Mouse (Mus musculus): ENCODE measurements at regions not wholly inside any gene's neighbourhood (a gene's known extent, or its start where the extent isn't known, plus 50 kb on each side); places are given as distances from the start of the nearest gene placed in this dataset.

DNA sequence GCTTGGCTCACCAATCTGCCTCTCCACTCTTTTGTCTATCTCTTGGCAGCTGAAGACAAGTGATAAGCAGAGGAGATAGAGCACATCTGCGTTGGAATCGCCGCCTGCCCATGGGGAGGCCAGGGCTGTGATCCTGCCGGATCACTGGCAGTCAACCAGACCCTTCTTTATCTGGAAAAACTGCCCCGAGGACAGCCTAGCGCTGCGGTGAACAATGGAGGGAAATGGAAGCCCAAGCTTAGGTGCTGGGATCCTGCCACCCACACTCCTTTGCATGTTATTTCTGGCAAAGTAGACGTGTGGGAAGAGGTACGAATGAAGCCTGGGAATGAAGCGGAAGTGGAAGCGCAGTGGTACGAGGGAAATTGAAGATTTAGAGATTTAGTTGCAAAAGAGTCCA lies 112.8 kb downstream of the Rassf10 start:
- H3K27ac ChIP-seq (ENCODE audit: low read depth), result 0 out of 2 replicates have a peak overlapping the region, but pooled peaks have one; percentile 28
- H3K4me1 ChIP-seq (ENCODE audit: control insufficient read depth, insufficient read depth), result peaks cover 12% of the 10 kb centered on the region
- H3K9ac ChIP-seq (replicated peaks; ENCODE audit: low read depth, low read length), result no peak overlapping the region
- ATAC-seq (ENCODE audit: insufficient read depth, low read depth), result no peak
- WGBS, result 11% methylated on average over 12 of the region's 12 CpGs
- DNase-seq (ENCODE audit: low spot score), result no peak
- no peak overlapping the region for H3K4me3 ChIP-seq (ENCODE audit: low read depth, low read length)
- H3K36me3 ChIP-seq (replicated peaks; ENCODE audit: control insufficient read depth, insufficient read depth, low read length), result no peaks in the 10 kb centered on the region
- no peak for TF ChIP-seq CTCF (IDR thresholded peaks at IDR 0.05; ENCODE audit: low read depth)
- TF ChIP-seq EP300 (IDR thresholded peaks at IDR 0.05; ENCODE audit: low read depth), result peak; percentile 44; the same call in 1 of the 2 replicates
- H3K27me3 ChIP-seq (ENCODE audit: control insufficient read depth, insufficient read depth, low read length), result no peaks in the 10 kb centered on the region
- H3K9me3 ChIP-seq (replicated peaks; ENCODE audit: control insufficient read depth, low read length), result no peaks in the 10 kb centered on the region
- H3K4me2 ChIP-seq (ENCODE audit: low read depth, low read length), result no peak overlapping the region

DNA sequence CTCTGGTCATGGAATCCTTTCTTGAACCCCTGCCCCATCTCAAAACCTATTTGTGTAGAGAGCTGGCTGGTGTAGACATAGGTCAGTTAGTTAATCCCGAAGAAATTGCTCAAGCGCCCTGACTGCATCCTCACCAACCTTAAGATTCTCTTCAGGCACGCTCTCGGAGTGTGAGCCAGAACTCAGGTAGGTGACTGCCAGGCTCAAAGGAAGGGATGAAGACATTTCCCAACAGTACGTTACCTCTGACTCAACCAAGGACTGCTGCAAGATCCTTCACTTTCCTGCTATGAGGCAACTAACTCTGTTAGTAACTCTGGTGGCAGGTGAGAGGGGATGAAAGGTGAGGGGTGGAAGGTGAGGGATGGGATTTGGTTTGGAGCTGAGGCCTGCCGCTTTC lies 114.5 kb downstream of the Rassf10 start:
- Histone ChIP-seq H3K9me3 (replicated peaks; ENCODE audit: control insufficient read depth, low read length) (no peaks in the 10 kb centered on the region), H3K36me3 (replicated peaks; ENCODE audit: control insufficient read depth, insufficient read depth, low read length) (no peaks in the 10 kb centered on the region), H3K4me1 (ENCODE audit: control insufficient read depth, insufficient read depth) (peaks cover 12% of the 10 kb centered on the region), H3K27ac (ENCODE audit: low read depth) (no peak overlapping the region), H3K9ac (replicated peaks; ENCODE audit: low read depth, low read length) (no peak overlapping the region), H3K4me2 (ENCODE audit: low read depth, low read length) (no peak overlapping the region), H3K4me3 (ENCODE audit: low read depth, low read length) (no peak overlapping the region), H3K27me3 (ENCODE audit: control insufficient read depth, insufficient read depth, low read length) (no peaks in the 10 kb centered on the region)
- no peak for TF ChIP-seq CTCF (IDR thresholded peaks at IDR 0.05; ENCODE audit: low read depth)
- no peak for TF ChIP-seq EP300 (IDR thresholded peaks at IDR 0.05; ENCODE audit: low read depth)
- no peak for DNase-seq (ENCODE audit: low spot score)
- no peak for ATAC-seq (ENCODE audit: insufficient read depth, low read depth)
- 95% methylated on average over 6 of the region's 6 CpGs for WGBS

GRCm38 (mm10) chr7:113069336-113069924 lies 115.7 kb downstream of the Rassf10 start:
- WGBS, result 76% methylated on average over 4 of the region's 4 CpGs
- H3K36me3 ChIP-seq (replicated peaks; ENCODE audit: control insufficient read depth, insufficient read depth, low read length), result no peaks in the 10 kb centered on the region
- no peaks in the 10 kb centered on the region for H3K9me3 ChIP-seq (replicated peaks; ENCODE audit: control insufficient read depth, low read length)
- H3K4me1 ChIP-seq (ENCODE audit: control insufficient read depth, insufficient read depth), result peaks cover 12% of the 10 kb centered on the region
- TF ChIP-seq CTCF (IDR thresholded peaks at IDR 0.05; ENCODE audit: low read depth) (no peak), EP300 (IDR thresholded peaks at IDR 0.05; ENCODE audit: low read depth) (no peak)
- no peak for DNase-seq (ENCODE audit: low spot score)
- no peak overlapping the region for H3K9ac ChIP-seq (replicated peaks; ENCODE audit: low read depth, low read length)
- H3K27ac ChIP-seq (ENCODE audit: low read depth), result no peak overlapping the region
- no peak overlapping the region for H3K4me3 ChIP-seq (ENCODE audit: low read depth, low read length)
- ATAC-seq (ENCODE audit: insufficient read depth, low read depth), result no peak
- H3K27me3 ChIP-seq (ENCODE audit: control insufficient read depth, insufficient read depth, low read length), result no peaks in the 10 kb centered on the region
- H3K4me2 ChIP-seq (ENCODE audit: low read depth, low read length), result no peak overlapping the region

DNA sequence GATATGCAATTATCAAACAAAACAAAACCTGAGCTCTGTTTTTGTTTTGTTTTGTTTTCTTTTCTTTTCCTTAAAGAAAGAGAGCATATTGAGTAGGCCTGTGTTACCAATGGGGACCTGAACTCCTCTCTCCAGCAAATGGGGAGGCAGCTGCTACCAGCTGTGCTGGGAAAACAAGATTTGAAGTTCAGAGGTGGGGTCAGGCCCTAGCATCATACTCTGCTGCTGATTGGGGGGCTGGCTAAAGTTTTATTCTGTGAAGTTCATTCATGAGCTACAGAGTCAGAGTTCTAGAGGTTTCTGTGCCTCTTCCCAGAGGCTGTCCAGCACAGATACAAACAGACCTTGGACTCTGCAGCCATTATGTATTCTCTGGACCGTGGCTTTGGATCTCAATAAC lies 117.7 kb downstream of the Rassf10 start:
- no peak overlapping the region for H3K9ac ChIP-seq (replicated peaks; ENCODE audit: low read depth, low read length)
- no peak overlapping the region for H3K27ac ChIP-seq (ENCODE audit: low read depth)
- ATAC-seq (ENCODE audit: insufficient read depth, low read depth) (no peak), DNase-seq (ENCODE audit: low spot score) (no peak)
- no peak overlapping the region for H3K4me3 ChIP-seq (ENCODE audit: low read depth, low read length)
- H3K4me1 ChIP-seq (ENCODE audit: control insufficient read depth, insufficient read depth), result peaks cover 3% of the 10 kb centered on the region
- no peaks in the 10 kb centered on the region for H3K9me3 ChIP-seq (replicated peaks; ENCODE audit: control insufficient read depth, low read length)
- no peak for TF ChIP-seq CTCF (IDR thresholded peaks at IDR 0.05; ENCODE audit: low read depth)
- TF ChIP-seq EP300 (IDR thresholded peaks at IDR 0.05; ENCODE audit: low read depth), result no peak
- no peaks in the 10 kb centered on the region for H3K27me3 ChIP-seq (ENCODE audit: control insufficient read depth, insufficient read depth, low read length)
- no peak overlapping the region for H3K4me2 ChIP-seq (ENCODE audit: low read depth, low read length)
- WGBS, result 59% methylated on average over 1 of the region's 1 CpGs
- H3K36me3 ChIP-seq (replicated peaks; ENCODE audit: control insufficient read depth, insufficient read depth, low read length), result no peaks in the 10 kb centered on the region

DNA sequence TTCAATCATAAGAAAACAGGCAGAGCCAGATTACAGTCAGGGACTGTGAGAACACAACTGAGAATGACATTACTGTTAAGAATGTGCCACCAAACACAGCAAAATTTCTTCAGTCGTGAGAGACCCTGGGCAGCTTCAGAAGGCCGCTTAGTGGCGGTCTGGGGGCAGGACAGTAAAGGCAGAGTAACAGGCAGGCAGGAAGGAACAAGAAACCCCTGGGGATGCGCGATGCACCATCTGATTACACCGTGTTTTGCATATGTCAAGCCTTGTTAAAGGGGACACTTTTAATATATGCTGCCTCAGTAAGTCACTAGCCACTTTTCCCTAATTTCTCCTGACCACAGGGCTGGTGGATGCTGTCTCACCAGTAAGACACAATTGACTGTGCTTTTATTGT lies 120.0 kb downstream of the Rassf10 start:
- ATAC-seq (ENCODE audit: insufficient read depth, low read depth) (no peak), DNase-seq (ENCODE audit: low spot score) (no peak)
- H3K4me1 ChIP-seq (ENCODE audit: control insufficient read depth, insufficient read depth), result no peaks in the 10 kb centered on the region
- no peaks in the 10 kb centered on the region for H3K9me3 ChIP-seq (replicated peaks; ENCODE audit: control insufficient read depth, low read length)
- TF ChIP-seq CTCF (IDR thresholded peaks at IDR 0.05; ENCODE audit: low read depth) (no peak), EP300 (IDR thresholded peaks at IDR 0.05; ENCODE audit: low read depth) (no peak)
- no peak overlapping the region for H3K4me3 ChIP-seq (ENCODE audit: low read depth, low read length)
- no peak overlapping the region for H3K4me2 ChIP-seq (ENCODE audit: low read depth, low read length)
- H3K27ac ChIP-seq (ENCODE audit: low read depth), result no peak overlapping the region
- no peaks in the 10 kb centered on the region for H3K27me3 ChIP-seq (ENCODE audit: control insufficient read depth, insufficient read depth, low read length)
- WGBS, result 53% methylated on average over 6 of the region's 6 CpGs
- no peaks in the 10 kb centered on the region for H3K36me3 ChIP-seq (replicated peaks; ENCODE audit: control insufficient read depth, insufficient read depth, low read length)
- H3K9ac ChIP-seq (replicated peaks; ENCODE audit: low read depth, low read length), result no peak overlapping the region

GRCm38 (mm10) chr7:113075371-113075770 lies 121.6 kb downstream of the Rassf10 start:
- Histone ChIP-seq H3K4me2 (ENCODE audit: low read depth, low read length) (no peak overlapping the region), H3K36me3 (replicated peaks; ENCODE audit: control insufficient read depth, insufficient read depth, low read length) (no peaks in the 10 kb centered on the region), H3K27ac (ENCODE audit: low read depth) (no peak overlapping the region), H3K9me3 (replicated peaks; ENCODE audit: control insufficient read depth, low read length) (no peaks in the 10 kb centered on the region), H3K4me1 (ENCODE audit: control insufficient read depth, insufficient read depth) (no peaks in the 10 kb centered on the region), H3K9ac (replicated peaks; ENCODE audit: low read depth, low read length) (no peak overlapping the region), H3K27me3 (ENCODE audit: control insufficient read depth, insufficient read depth, low read length) (no peaks in the 10 kb centered on the region), H3K4me3 (ENCODE audit: low read depth, low read length) (no peak overlapping the region)
- TF ChIP-seq EP300 (IDR thresholded peaks at IDR 0.05; ENCODE audit: low read depth), result no peak
- TF ChIP-seq CTCF (IDR thresholded peaks at IDR 0.05; ENCODE audit: low read depth), result no peak
- no peak for ATAC-seq (ENCODE audit: insufficient read depth, low read depth)
- 40% methylated on average over 6 of the region's 6 CpGs for WGBS
- DNase-seq (ENCODE audit: low spot score), result no peak
